Mouse (Mus musculus): ENCODE results near the gene Gm10340.
"Not testable (repeated sequence)": the region's sequence is repeated elsewhere in the genome, so short reads cannot be mapped to it uniquely, and the experiment has no call there.

DNA sequence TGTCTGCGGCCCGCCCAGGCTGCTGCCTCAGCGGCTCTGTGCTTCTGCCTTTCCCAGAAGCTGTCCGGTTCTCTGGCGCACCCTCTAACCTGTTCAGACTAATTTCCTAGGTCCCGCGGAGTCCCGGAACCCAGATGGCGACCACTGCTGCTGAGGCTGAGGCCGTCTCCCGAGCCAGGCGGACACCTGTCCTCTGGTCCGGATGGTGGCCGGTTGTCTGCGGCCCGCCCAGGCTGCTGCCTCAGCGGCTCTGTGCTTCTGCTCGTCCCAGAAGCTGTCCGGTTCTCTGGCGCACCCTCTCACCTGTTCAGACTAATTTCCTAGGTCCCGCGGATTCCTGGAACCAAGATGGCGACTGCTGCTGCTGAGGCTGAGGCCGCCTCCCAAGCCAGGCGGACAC, 17.7 kb upstream of the Gm10340 start:
- TF ChIP-seq ZNF384 (IDR thresholded peaks at IDR 0.05; ENCODE audit: low read depth, low read length); HCFC1 (IDR thresholded peaks at IDR 0.05; ENCODE audit: borderline replicate concordance, insufficient read depth, low read length); MAFK (IDR thresholded peaks at IDR 0.05; ENCODE audit: insufficient read depth, low read depth, low read length); ZC3H11A (IDR thresholded peaks at IDR 0.05; ENCODE audit: borderline replicate concordance, low read depth, low read length): not testable (repeated sequence)
